Mouse (Mus musculus): ENCODE results near the gene Cdip1. TPM values are rescaled to one million over a fixed set of nuclear protein-coding genes. Genes with fewer than 3 reads are reported as not detected.

Cdip1 gene
- polyA plus RNA-seq, 1 experiment from 2014 or later, result 113 TPM

DNA sequence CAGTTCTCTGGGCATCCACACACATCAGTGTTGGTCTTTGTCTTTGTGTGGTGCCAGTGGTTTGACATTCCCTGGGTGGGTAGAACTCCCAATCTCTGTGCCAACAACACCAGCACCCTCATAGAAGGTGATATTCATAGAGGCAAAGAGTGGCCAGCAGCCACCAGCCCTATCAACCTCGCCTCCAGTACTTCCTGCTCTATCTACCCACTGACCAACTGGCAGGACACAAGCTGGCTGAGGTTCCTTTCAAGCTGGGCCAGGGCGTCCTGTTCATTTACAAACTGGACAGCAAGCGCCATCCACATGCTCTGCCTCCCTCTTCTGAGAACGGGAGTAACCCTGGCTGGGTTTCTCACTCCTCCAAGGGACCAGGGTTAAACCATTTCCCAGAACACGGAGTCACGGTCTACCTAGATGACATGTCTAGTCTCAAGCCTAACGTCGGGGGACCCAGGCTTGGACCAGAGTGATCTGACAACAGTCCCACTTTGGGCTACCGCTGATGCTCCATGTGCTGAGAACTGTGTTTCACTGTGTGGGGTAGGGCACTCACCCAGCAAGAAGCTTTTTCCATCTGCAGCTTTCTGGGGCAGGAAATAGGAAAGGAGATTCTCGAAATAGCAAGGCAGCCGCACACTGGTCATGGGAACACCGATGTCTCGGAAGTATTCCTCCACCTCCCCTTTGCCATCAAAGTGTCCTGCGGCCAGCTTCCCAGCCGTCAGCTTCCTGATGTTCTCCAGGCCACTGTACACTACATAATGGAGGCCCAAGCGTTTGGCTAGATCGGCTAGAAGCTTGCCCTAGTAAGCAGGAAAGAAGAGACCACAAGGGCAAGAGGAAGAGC, 76.0 kb downstream of the Cdip1 start:
- peaks cover 26% of the 10 kb centered on the region for H3K36me3 ChIP-seq (ENCODE audit: control insufficient read depth, insufficient read depth, low read length)
- H3K27me3 ChIP-seq (ENCODE audit: control insufficient read depth, insufficient read depth, low read length), result no peaks in the 10 kb centered on the region
- H3K27ac ChIP-seq (ENCODE audit: low read depth, low read length), result no peak overlapping the region
- 75% methylated on average over 17 of the region's 17 CpGs for WGBS (ENCODE audit: insufficient replicate concordance)
- H3K4me2 ChIP-seq, result no peak overlapping the region
- H3K9me3 ChIP-seq (replicated peaks; ENCODE audit: control insufficient read depth, low read length), result no peaks in the 10 kb centered on the region
- no peak for ATAC-seq (replicated peaks; ENCODE audit: insufficient number of reproducible peaks, low FRiP score, low TSS enrichment)
- H3K4me3 ChIP-seq (ENCODE audit: low read depth, low read length), result no peak overlapping the region
- H3K4me1 ChIP-seq (ENCODE audit: control insufficient read depth, insufficient read depth, low read length), result no peaks in the 10 kb centered on the region
- no peak overlapping the region for H3K9ac ChIP-seq (ENCODE audit: low read depth, low read length)

DNA sequence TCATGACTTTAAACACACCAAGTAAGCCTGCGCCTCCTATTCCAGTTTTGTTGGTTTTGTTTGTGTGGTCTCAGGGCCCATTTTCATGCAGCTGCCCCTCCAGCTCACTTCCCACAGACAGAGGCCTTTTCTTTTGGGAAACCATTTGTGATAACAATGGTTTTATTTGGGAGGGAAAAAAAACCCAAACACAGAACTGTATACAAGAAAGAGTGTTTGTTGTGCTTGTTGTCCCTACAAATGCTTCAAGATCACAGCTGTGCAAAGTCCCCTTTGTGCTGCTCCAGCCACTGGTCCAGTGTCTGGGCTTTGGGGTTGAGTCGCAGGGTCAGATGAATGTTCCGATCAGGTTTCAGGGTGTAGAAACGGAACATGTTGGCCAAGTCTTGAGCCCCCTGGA, 78.9 kb downstream of the Cdip1 start:
- Histone ChIP-seq H3K4me1 (ENCODE audit: control insufficient read depth, insufficient read depth, low read length) (no peaks in the 10 kb centered on the region), H3K4me2 (no peak overlapping the region), H3K9ac (ENCODE audit: low read depth, low read length) (no peak overlapping the region), H3K27ac (ENCODE audit: low read depth, low read length) (no peak overlapping the region), H3K36me3 (ENCODE audit: control insufficient read depth, insufficient read depth, low read length) (peaks cover 35% of the 10 kb centered on the region), H3K9me3 (replicated peaks; ENCODE audit: control insufficient read depth, low read length) (no peaks in the 10 kb centered on the region), H3K27me3 (ENCODE audit: control insufficient read depth, insufficient read depth, low read length) (no peaks in the 10 kb centered on the region), H3K4me3 (ENCODE audit: low read depth, low read length) (no peak overlapping the region)
- ATAC-seq (replicated peaks; ENCODE audit: insufficient number of reproducible peaks, low FRiP score, low TSS enrichment), result no peak
- 92% methylated on average over 4 of the region's 4 CpGs for WGBS (ENCODE audit: insufficient replicate concordance)

- Histone ChIP-seq H3K9me3 (replicated peaks; ENCODE audit: control insufficient read depth, low read length) (no peaks in the 10 kb centered on the region), H3K4me2 (no peak overlapping the region), H3K27me3 (ENCODE audit: control insufficient read depth, insufficient read depth, low read length) (no peaks in the 10 kb centered on the region), H3K4me3 (ENCODE audit: low read depth, low read length) (no peak overlapping the region), H3K36me3 (ENCODE audit: control insufficient read depth, insufficient read depth, low read length) (peaks cover 45% of the 10 kb centered on the region), H3K27ac (ENCODE audit: low read depth, low read length) (no peak overlapping the region), H3K4me1 (ENCODE audit: control insufficient read depth, insufficient read depth, low read length) (no peaks in the 10 kb centered on the region), H3K9ac (ENCODE audit: low read depth, low read length) (no peak overlapping the region)
- no peak for ATAC-seq (replicated peaks; ENCODE audit: insufficient number of reproducible peaks, low FRiP score, low TSS enrichment)
- WGBS (ENCODE audit: insufficient replicate concordance), result 57% methylated on average over 4 of the region's 4 CpGs
These were observed 84.6 kb downstream of the Cdip1 start for GRCm38 (mm10) chr16:4705541-4705940.

- no peak for ATAC-seq (replicated peaks; ENCODE audit: insufficient number of reproducible peaks, low FRiP score, low TSS enrichment)
- no peak overlapping the region for H3K9ac ChIP-seq (ENCODE audit: low read depth, low read length)
- no peaks in the 10 kb centered on the region for H3K9me3 ChIP-seq (replicated peaks; ENCODE audit: control insufficient read depth, low read length)
- 72% methylated on average over 1 of the region's 1 CpGs for WGBS (ENCODE audit: insufficient replicate concordance)
- no peaks in the 10 kb centered on the region for H3K4me1 ChIP-seq (ENCODE audit: control insufficient read depth, insufficient read depth, low read length)
- H3K4me2 ChIP-seq, result no peak overlapping the region
- H3K4me3 ChIP-seq (ENCODE audit: low read depth, low read length), result no peak overlapping the region
- no peak overlapping the region for H3K27ac ChIP-seq (ENCODE audit: low read depth, low read length)
- H3K27me3 ChIP-seq (ENCODE audit: control insufficient read depth, insufficient read depth, low read length), result no peaks in the 10 kb centered on the region
- peaks cover 45% of the 10 kb centered on the region for H3K36me3 ChIP-seq (ENCODE audit: control insufficient read depth, insufficient read depth, low read length)
These were observed 87.4 kb downstream of the Cdip1 start for GRCm38 (mm10) chr16:4702646-4703045.

DNA sequence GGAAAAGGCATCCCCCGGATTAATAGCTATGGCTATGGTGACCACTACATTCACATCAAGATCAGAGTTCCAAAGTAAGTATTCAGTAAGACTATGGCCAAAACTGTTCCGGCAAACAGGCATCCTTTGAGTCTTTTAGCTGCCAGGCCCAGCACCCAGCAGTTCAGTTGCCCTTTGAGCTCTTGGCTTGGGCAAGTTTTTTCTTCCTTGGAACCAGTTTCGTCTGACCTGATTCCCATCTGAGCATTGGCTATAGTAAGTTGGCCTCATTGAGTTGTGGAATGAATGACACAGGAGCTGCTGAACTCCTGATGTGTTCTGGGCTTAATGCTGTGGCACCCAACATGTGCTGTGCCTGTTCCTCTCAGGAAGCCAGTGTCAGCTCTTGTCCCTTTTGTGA, 88.9 kb downstream of the Cdip1 start:
- no peak for ATAC-seq (replicated peaks; ENCODE audit: insufficient number of reproducible peaks, low FRiP score, low TSS enrichment)

More for the DNA sequence above, 88.9 kb downstream of the Cdip1 start:
- Histone ChIP-seq H3K27ac (ENCODE audit: low read depth, low read length) (no peak overlapping the region), H3K4me3 (ENCODE audit: low read depth, low read length) (no peak overlapping the region), H3K27me3 (ENCODE audit: control insufficient read depth, insufficient read depth, low read length) (no peaks in the 10 kb centered on the region), H3K4me2 (no peak overlapping the region), H3K9ac (ENCODE audit: low read depth, low read length) (no peak overlapping the region), H3K4me1 (ENCODE audit: control insufficient read depth, insufficient read depth, low read length) (no peaks in the 10 kb centered on the region), H3K9me3 (replicated peaks; ENCODE audit: control insufficient read depth, low read length) (no peaks in the 10 kb centered on the region), H3K36me3 (ENCODE audit: control insufficient read depth, insufficient read depth, low read length) (peaks cover 52% of the 10 kb centered on the region)
- WGBS (ENCODE audit: insufficient replicate concordance), result 90% methylated on average over 3 of the region's 3 CpGs

Other genes starting within 250 kb of the Cdip1 start
- gene Srl, start 248.5 kb downstream of the Cdip1 start, polyA plus RNA-seq (2014; fragmentation: Nextera tagmentation; extraction: Ambion mirVana), result 147 and 191 TPM in 2 replicates
- gene Tfap4, start 230.4 kb downstream of the Cdip1 start, polyA plus RNA-seq (2014; fragmentation: Nextera tagmentation; extraction: Ambion mirVana), result 7.3 and 9.4 TPM in 2 replicates
- gene Glis2, start 195.6 kb downstream of the Cdip1 start, polyA plus RNA-seq (2014; fragmentation: Nextera tagmentation; extraction: Ambion mirVana), result 19.3 and 23.3 TPM in 2 replicates
- gene Pam16, start 165.3 kb downstream of the Cdip1 start, polyA plus RNA-seq (2014; fragmentation: Nextera tagmentation; extraction: Ambion mirVana), result 119 and 134 TPM in 2 replicates
- 9.5 and 10.6 TPM in 2 replicates for gene Vasn, start 150.4 kb downstream of the Cdip1 start, polyA plus RNA-seq (2014; fragmentation: Nextera tagmentation; extraction: Ambion mirVana)
- 63.6 and 72.6 TPM in 2 replicates for gene Dnaja3, start 150.3 kb downstream of the Cdip1 start, polyA plus RNA-seq (2014; fragmentation: Nextera tagmentation; extraction: Ambion mirVana)
- 12.1 and 12.4 TPM in 2 replicates for gene Coro7, start 110.5 kb downstream of the Cdip1 start, polyA plus RNA-seq (2014; fragmentation: Nextera tagmentation; extraction: Ambion mirVana)
- gene Nmral1, start 70.9 kb downstream of the Cdip1 start, polyA plus RNA-seq (2014; fragmentation: Nextera tagmentation; extraction: Ambion mirVana), result 53.1 and 58.3 TPM in 2 replicates
- 102 and 109 TPM in 2 replicates for gene Hmox2, start 63.9 kb downstream of the Cdip1 start, polyA plus RNA-seq (2014; fragmentation: Nextera tagmentation; extraction: Ambion mirVana)
- gene 4930562C15Rik, start 45.1 kb upstream of the Cdip1 start, polyA plus RNA-seq (2014; fragmentation: Nextera tagmentation; extraction: Ambion mirVana), result 0.25 and 0.79 TPM in 2 replicates
- gene Ubald1, start 90.0 kb upstream of the Cdip1 start, polyA plus RNA-seq (2014; fragmentation: Nextera tagmentation; extraction: Ambion mirVana), result 27.4 and 28.8 TPM in 2 replicates
- 96.8 and 112 TPM in 2 replicates for gene Mgrn1, start 96.0 kb upstream of the Cdip1 start, polyA plus RNA-seq (2014; fragmentation: Nextera tagmentation; extraction: Ambion mirVana)
- gene Nudt16l1, start 148.5 kb upstream of the Cdip1 start, polyA plus RNA-seq (2014; fragmentation: Nextera tagmentation; extraction: Ambion mirVana), result 102 and 106 TPM in 2 replicates
- 28.7 and 31.8 TPM in 2 replicates for gene Anks3, start 173.9 kb upstream of the Cdip1 start, polyA plus RNA-seq (2014; fragmentation: Nextera tagmentation; extraction: Ambion mirVana)
- not detected in 2 replicates for gene Sept12, start 207.6 kb upstream of the Cdip1 start, polyA plus RNA-seq (2014; fragmentation: Nextera tagmentation; extraction: Ambion mirVana)
- gene Smim22, start 217.0 kb upstream of the Cdip1 start, polyA plus RNA-seq (2014; fragmentation: Nextera tagmentation; extraction: Ambion mirVana), result 1.6 and 3.2 TPM in 2 replicates
- gene Rogdi, start 223.3 kb upstream of the Cdip1 start, polyA plus RNA-seq (2014; fragmentation: Nextera tagmentation; extraction: Ambion mirVana), result 50.1 and 54.4 TPM in 2 replicates